Mouse (Mus musculus) splenic B cell, adult 2 months (primary cell): ENCODE data around the gene Cdk14.

Source experiments
- DNase-seq: peaks from one replicate; pipeline ENCODE4 v3.0.0-alpha.2; 2011; ENCODE audit warnings: low read depth, low spot score
- H3K27me3 ChIP-seq: 2 replicates; pipeline ENCODE4 v1.6.1; 2012; ENCODE audit warnings: mild to moderate bottlenecking, low read length, moderate library complexity, mixed read lengths; ENCODE audit not compliant: control insufficient read depth, poor library complexity, insufficient read depth, severe bottlenecking
- H3K36me3 ChIP-seq: 2 replicates; pipeline ENCODE4 v1.6.1; 2012; ENCODE audit warnings: mild to moderate bottlenecking, low read length, moderate library complexity, mixed read lengths; ENCODE audit not compliant: control insufficient read depth, poor library complexity, insufficient read depth, severe bottlenecking

Gene Cdk14

GRCm38 (mm10) chr5:4979551-4979950 is 440.6 kb downstream of the Cdk14 start:
- DNase-seq = no peak

GRCm38 (mm10) chr5:4973408-4973807 is 446.7 kb downstream of the Cdk14 start:
- no peaks in the 10 kb centered on the region for H3K27me3 ChIP-seq
- no peaks in the 10 kb centered on the region for H3K36me3 ChIP-seq
- DNase-seq = no peak

More at GRCm38 (mm10) chr5:4979551-4979950, 440.6 kb downstream of the Cdk14 start:
- no peaks in the 10 kb centered on the region for H3K27me3 ChIP-seq
- H3K36me3 ChIP-seq = no peaks in the 10 kb centered on the region

- no peaks in the 10 kb centered on the region for H3K36me3 ChIP-seq
- peak; percentile 72 for DNase-seq
- no peaks in the 10 kb centered on the region for H3K27me3 ChIP-seq
Observed at GRCm38 (mm10) chr5:4962063-4962610, 458.0 kb downstream of the Cdk14 start.

GRCm38 (mm10) chr5:4961636-4962035 is 458.5 kb downstream of the Cdk14 start:
- no peaks in the 10 kb centered on the region for H3K36me3 ChIP-seq
- no peaks in the 10 kb centered on the region for H3K27me3 ChIP-seq
- no peak for DNase-seq

- no peaks in the 10 kb centered on the region for H3K36me3 ChIP-seq
- H3K27me3 ChIP-seq = no peaks in the 10 kb centered on the region
- DNase-seq = no peak
Observed at GRCm38 (mm10) chr5:4959446-4959845, 460.7 kb downstream of the Cdk14 start.

GRCm38 (mm10) chr5:4955993-4956392 is 464.1 kb downstream of the Cdk14 start:
- no peaks in the 10 kb centered on the region for H3K27me3 ChIP-seq
- no peaks in the 10 kb centered on the region for H3K36me3 ChIP-seq
- DNase-seq = no peak

- H3K27me3 ChIP-seq = no peaks in the 10 kb centered on the region
- no peak for DNase-seq
- H3K36me3 ChIP-seq = no peaks in the 10 kb centered on the region
Observed at GRCm38 (mm10) chr5:4955392-4955791, 464.7 kb downstream of the Cdk14 start.

GRCm38 (mm10) chr5:4949433-4949832 is 470.7 kb downstream of the Cdk14 start:
- no peaks in the 10 kb centered on the region for H3K27me3 ChIP-seq
- no peaks in the 10 kb centered on the region for H3K36me3 ChIP-seq
- DNase-seq = no peak

- H3K27me3 ChIP-seq = no peaks in the 10 kb centered on the region
- no peaks in the 10 kb centered on the region for H3K36me3 ChIP-seq
- peak; percentile 29 for DNase-seq
Observed at GRCm38 (mm10) chr5:4948090-4948954, 471.8 kb downstream of the Cdk14 start.

GRCm38 (mm10) chr5:4935131-4935530 is 485.0 kb downstream of the Cdk14 start:
- no peaks in the 10 kb centered on the region for H3K36me3 ChIP-seq

GRCm38 (mm10) chr5:4934491-4934890 is 485.6 kb downstream of the Cdk14 start:
- H3K36me3 ChIP-seq = no peaks in the 10 kb centered on the region
- H3K27me3 ChIP-seq = no peaks in the 10 kb centered on the region
- DNase-seq = no peak

More at GRCm38 (mm10) chr5:4935131-4935530, 485.0 kb downstream of the Cdk14 start:
- DNase-seq = no peak
- no peaks in the 10 kb centered on the region for H3K27me3 ChIP-seq

- DNase-seq = no peak
- Histone ChIP-seq H3K36me3 (no peaks in the 10 kb centered on the region), H3K27me3 (no peaks in the 10 kb centered on the region)
Observed at GRCm38 (mm10) chr5:4931539-4932143, 488.5 kb downstream of the Cdk14 start.

GRCm38 (mm10) chr5:4929628-4930027 is 490.5 kb downstream of the Cdk14 start:
- H3K27me3 ChIP-seq = no peaks in the 10 kb centered on the region
- no peak for DNase-seq
- no peaks in the 10 kb centered on the region for H3K36me3 ChIP-seq

- Histone ChIP-seq H3K36me3 (no peaks in the 10 kb centered on the region), H3K27me3 (no peaks in the 10 kb centered on the region)
- no peak for DNase-seq
Observed at GRCm38 (mm10) chr5:4924866-4925265, 495.2 kb downstream of the Cdk14 start.

- DNase-seq = peak; percentile 61
- no peaks in the 10 kb centered on the region for H3K36me3 ChIP-seq
- H3K27me3 ChIP-seq = no peaks in the 10 kb centered on the region
Observed at GRCm38 (mm10) chr5:4918376-4918775, 501.7 kb downstream of the Cdk14 start.
